Mouse (Mus musculus) B cell, adult 2 months (primary cell): ENCODE measurements around the gene Slc22a17.

ENCODE experiments used
- DNase-seq, 2 experiments: peaks; one replicate each; pipeline ENCODE4 v3.0.0; 2022

The Slc22a17 gene

DNA sequence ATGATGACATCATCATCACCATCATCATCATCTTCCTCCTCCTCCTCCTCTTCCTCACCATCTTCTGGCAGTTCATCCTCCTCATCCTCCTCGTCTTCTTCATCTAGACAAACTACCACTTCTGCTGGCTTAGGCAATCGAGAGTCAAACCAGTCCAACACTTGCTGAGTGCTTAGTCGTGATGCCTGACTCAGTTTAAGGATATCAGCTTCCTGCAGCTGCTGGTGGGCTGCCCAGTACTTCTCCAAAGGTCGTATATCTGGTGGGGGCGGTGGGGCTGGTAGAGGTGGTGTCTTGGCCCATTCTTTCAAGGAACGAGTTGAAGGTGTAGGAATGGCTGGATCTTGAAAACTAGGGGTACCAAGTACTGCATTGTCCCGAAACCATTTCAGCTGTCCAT lies 56.2 kb downstream of the Slc22a17 start:
- no peak for DNase-seq
